Mouse (Mus musculus) T-helper 1 cell (primary cell): ENCODE results near the gene Haao.

ENCODE experiments used
- in situ Hi-C: fragments of 300-600 bp; cut with MboI, MseI; formaldehyde crosslinking; loops from one replicate; pipeline ENCODE4 v1.15.1; 2025; ENCODE audit warnings: high pct_unique_total_duplicates

Gene Haao

DNA sequence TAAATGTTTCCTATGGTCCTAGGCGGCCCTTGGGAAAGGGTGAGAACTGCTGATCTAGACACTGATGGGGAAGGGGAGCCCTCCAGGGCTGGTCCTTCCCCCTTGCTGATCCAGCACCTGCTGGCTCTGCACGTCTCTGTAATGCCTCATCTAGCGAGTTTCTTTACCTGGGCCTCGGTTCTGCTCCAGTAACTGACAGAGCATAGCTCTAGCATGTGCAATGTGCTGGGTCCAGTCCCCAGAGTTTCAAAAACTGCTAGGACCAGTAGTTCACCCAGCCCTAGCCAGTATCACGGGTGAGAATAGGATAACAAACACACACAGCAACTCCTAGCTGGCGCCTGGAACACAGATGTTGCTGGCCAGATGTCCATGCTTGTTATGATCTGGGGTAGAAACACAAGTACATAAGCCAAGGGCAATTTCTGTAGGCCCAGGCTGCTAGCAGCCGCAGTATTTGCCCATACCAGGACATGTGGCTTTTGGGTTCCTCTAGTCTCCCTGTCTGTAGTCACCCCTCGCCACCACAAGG, 10.0 kb downstream of the Haao start:
- in situ Hi-C loops = no loop called here

DNA sequence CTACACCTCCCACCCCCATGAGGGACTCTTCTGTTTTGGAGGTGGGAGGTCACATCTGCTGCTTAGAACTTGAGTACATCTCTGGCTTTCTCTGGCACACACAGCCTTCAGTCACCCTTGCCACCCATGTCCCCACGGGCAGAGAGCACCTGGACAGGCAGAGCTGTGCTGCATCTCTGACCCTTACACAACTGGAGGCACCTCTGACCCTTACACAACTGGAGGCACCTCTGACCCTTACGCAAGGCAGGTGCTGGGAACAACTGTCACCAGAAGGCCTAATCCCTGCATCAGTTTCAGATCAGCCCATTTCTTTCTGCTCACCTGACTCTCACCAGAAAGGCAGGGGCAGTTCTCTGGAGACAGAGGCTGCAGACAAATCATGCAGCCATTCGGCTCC, 11.7 kb downstream of the Haao start:
- in situ Hi-C loops = no loop called here

DNA sequence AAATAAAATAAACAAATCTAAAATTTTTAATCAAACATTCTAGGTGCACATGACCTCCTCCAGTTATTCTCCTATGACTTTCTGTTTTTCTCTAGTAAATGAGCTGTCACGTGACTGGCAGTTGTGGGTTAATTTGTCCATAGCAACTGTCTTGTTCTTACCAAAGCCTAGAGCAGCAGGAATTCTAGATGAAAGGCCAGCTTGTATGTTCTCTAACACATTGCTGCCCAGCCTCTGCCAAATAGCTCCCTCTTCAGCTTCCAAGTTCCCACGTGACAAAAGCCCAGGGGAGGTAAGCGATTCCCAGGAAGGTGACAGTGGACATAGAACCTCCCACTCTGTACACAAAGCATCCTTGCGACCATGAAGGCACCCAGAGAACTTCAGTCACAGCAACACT, 13.6 kb downstream of the Haao start:
- in situ Hi-C loops = no loop called here

DNA sequence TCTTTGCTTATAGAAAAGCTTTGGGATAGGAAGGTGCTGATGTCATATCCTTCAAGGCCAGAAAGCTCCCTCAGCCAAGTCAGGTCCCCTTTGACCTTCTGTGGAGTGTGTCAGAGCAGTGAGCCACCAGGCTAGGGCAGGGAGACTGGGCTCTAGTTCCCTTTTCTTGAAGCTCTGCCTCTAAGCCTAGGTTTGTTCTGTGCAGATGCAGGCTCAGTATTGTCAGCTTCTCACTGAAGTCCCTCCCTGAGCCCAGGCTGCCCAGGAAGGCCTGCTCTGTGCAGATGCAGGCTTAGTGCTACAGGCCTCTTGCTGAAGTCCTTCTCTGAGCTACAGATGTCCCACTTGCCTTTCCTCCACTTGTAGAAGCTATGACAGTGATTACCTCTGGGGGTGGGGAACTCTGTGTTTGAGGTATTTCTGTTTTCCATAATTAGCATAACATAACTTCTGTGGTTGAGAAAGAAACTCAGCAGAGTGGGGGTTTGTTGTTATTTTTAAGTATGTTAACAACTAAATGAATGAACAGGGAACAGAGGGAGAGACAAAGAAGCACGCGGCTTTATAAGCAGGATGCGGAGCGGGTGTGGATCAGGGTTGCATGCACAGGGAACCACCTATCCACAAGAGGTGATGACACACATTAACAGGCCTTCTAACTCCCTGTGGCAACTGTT, 17.0 kb downstream of the Haao start:
- in situ Hi-C loops = no loop called here

DNA sequence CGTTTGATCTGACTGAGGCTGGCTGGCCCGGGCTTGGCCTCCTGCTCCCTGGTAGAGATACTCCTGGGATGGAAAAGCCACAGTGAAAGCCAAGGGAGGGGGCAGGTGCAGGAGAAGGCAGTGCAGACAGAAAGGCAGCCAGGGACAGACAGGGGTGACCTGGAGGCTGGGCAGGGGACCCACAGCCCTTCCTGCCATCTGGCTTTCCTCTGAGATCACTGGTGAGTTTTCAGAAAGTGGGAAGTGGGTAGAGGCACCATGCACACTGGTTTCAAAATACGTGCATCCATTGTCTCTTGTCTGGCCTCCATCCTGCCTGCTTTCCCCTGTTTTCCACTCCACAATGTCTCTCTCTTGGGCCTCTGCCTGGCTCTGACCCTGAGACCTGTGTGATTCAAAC, 18.4 kb downstream of the Haao start:
- in situ Hi-C loops = no loop called here

DNA sequence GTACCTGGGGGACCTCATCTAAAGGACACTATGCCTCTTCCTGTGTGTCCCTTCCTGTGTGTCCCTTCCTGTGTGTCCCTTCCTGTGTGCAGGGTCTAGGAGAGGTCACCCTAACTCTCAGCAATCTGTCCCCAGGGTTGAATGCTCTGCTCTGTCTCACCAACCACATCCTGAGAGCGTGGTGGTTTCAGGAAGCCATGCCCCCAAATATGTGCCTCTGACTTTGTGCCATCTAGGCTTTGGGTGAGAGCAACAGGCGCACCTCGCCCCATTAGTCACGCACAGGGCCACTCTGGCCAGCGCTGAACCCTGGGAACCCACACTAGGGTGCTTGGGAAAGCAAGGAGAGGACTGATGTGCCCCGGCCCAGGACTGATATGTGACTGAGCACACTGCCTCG, 23.9 kb downstream of the Haao start:
- in situ Hi-C loops = no loop called here

DNA sequence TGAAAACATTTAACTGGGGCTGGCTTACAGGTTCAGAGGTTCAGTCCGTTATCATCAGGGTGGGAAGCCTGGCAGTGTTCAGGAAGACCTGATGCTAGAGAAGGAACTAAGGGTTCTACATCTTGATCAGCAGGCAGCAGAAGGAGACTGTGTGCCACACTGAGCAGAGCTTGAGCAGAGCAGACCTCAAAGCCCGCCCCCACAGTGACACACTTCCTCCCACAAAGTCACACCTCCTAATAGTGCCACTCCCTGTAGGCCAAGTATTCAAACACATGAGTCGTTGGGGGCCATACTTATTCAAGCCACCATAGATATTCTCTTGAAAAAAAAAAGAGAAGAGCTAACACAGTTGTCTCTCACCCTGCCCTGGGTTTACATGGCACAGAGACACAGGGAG, 25.9 kb downstream of the Haao start:
- in situ Hi-C loops = no loop called here

DNA sequence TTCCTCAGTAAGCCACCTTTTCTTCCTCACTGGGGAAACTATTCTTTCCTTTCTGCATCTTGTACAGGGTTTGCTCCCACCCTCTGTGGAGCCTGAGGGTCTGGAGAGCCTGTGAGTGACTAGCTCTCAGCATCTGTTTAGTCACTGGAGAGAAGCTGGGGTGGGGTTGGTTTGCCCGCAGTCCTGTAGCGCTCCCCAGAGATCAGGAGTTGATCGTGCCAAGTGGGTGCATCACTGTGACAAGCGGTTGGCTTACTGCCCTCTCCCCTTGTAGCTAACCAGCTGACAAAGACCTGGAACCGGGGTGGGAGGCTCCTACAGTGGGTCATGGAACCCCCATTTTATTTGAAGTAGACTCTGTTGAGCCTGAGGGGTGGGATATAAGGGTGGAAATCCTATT, 27.1 kb downstream of the Haao start:
- in situ Hi-C loops = no loop called here

DNA sequence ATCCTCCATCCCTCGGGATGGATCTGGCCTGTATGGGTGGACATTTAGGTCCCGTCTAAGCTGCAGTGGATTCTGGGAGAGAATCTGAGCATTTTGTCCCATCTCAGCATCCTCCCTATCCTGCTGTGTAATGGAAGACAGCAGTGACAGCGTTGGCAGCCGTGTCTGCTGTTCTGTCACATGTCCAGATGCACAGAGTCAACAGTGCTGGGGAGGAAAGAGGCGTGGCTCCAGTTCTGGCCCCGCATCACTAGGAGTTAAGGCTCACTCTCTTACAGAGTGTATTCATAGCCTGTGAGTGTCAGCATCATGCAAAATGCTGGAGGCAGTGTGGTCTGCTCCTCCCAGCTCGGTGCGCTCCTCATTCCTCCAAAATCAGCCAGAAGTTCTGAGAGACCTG, 28.3 kb downstream of the Haao start:
- in situ Hi-C loops = no loop called here

DNA sequence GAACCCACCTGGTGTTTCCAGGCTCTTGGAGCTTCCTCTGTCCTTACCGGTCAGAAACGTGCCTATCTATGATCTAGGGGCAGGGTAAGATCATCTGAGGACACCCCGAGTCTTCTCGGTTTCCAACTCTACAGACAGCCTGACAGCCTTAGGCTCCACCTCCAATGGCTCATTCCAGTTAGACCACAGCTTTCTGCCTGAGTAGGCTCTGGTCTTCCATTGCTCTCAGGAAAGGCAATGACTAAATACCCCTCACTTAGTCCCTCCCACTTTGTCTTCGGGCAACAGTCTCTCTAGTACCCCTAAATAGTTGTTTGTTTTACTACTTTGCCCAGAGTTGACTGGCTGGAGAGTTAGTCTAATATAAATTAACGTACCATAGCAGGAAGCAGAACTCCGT, 30.8 kb downstream of the Haao start:
- in situ Hi-C loops = no loop called here

DNA sequence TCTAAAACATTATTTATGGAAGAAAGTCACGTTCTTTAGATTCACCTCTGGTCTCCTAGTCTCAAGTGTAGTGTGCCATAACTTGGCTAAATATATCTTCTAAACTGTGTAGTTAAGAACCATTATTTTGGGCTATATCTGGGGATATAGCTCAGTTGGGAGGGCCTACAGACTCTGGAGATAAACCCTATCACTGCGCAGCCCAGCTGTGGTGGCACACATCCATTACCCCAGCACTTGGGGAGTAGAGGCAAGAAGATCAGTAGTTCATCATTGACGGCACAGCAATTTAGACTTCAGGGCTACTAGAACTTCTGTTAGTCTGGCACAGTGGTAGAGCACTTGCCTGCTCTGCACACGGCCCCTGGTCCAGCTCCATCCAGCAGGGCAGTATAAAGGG, 34.7 kb downstream of the Haao start:
- in situ Hi-C loops = no loop called here

DNA sequence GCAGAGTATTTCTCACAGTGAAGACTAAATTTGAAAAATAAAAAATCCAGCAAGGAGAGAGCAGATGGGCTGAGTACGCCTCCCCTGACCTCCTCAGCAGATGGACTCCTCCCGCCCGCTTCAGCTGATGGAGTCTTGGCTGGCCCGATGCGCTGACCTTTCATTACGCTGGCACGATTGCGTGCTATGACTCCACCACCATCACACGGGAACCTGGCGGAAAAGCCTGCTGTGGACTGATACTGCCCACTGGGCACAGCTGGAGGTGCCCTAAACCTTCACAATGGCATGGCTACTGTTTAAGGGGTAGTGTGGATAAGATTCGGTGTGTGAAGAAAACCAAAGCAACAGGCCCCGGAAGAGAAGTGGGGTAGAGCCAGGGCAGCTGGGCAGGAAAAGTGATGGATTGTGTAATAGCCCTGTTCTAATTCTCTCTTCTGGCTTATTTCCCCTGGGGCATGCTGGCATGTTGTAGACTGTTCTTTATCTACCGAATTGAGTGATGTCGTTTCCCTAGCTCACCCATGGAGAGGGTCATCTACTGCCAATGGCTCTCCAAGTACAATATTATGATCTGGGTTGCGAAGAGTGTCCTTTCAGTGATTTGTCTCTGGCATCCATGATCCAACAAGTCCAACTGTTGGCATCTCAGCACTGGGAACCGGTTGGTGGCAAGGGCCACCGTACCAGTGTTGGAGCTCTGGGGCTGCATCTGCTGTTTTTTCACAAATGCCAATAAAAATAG, 35.4 kb downstream of the Haao start:
- in situ Hi-C loops = no loop called here

DNA sequence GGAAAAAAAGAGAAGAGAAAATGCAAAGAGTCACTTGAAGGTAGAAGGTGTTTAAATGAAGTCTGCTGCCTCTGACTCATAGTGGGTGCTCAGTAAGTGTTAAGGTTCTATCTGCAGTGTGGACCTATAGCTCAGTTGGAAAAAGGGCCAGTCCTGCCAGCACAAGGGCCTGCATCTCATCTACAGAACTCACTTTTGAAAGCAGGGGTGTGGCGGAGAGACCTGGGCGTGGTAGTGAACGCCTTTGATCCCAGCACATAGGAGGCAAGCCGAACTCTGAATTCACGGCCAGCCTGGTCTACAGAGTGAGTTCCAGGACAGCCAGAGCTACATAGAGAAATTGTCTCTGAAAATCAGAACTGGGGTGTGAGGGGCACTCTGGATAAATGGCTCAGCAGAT, 37.5 kb downstream of the Haao start:
- in situ Hi-C loops = no loop called here

DNA sequence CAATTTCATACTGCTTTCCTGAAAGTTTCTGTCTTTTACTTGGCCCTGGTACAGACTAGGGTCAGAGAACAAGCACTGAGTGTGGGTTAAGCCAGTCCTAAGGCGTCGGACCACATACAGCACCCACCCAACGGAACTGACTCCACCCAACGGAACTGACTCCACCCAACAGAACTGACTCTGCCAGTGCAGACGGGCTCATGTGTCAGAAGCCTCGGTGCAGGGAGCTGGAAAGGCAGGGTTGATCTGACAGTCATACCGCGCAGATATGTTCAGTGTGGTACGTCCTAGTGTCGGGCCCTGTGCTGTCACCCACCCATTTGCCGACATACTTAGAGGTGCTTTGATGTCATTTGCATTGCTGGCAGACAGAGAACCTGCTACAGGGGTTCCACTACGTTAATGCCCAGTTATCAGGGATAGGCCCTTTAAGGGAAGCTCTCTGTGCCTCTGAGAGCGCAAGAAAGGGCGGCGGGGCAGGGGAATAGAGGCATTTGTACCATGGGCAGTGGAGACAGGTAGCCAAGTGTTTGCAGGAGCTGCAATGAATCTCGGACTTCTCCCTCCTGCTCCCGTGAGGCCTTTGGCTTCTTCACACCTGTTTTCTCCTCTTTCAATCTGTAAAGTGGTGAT, 38.5 kb downstream of the Haao start:
- in situ Hi-C loops = no loop called here

DNA sequence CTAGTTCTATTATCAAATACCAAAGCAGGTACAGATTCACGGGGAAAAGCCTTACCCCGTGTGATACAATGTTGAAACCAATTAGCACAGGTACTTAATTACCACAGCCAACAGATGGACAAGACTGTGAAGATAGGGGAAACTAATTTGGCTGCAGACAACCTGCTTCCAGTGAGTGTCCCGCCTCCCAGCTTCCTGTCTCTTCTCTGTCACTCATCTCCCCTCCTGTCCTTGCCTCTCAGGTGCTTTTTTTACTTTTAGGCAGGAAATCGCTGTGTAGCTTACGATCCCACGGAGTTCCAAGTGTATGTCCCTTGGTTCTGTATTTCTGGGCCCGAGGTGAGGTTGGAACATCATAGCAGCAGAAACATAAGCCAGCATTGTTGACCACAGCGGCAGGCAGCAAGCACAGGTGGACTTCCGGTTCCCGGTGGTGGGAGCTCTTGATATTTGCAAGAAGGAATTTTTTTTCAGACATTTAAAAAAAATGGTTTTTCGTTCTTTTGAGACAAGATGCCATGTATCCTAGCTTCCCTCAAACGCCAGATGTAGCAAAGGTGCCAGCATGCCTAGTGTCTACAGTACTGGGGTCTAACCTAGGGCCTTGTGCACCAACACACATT, 39.2 kb downstream of the Haao start:
- in situ Hi-C loops = no loop called here

DNA sequence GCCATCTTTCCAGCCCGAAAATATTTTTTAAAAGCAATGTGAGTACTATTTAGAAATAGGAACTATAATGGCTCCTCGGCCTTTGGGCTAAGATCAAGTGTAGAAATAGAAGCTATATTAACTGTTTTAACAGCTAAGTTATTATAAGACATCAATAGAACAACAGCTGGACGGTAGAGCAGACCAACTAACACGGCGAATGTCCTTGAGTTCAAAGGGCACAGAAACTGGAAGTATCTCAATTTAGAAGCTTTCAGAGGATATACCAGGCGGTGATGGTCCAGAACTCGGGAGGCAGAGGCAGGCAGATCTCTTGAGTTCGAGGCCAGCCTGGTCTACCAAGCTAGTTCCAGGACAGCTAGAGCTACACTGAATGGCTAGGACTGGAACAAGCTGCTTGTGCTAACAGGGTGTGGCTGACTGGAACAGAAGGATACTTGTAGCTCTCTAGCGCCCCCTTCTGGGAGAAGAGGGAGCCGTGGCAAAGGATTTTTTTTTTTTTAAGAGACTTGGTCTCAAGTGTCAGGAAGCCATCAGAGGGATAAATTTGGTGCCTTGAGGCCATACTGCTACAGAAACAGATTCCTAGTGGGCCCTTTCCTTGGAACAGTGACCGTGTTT, 39.9 kb downstream of the Haao start:
- in situ Hi-C loops = no loop called here

DNA sequence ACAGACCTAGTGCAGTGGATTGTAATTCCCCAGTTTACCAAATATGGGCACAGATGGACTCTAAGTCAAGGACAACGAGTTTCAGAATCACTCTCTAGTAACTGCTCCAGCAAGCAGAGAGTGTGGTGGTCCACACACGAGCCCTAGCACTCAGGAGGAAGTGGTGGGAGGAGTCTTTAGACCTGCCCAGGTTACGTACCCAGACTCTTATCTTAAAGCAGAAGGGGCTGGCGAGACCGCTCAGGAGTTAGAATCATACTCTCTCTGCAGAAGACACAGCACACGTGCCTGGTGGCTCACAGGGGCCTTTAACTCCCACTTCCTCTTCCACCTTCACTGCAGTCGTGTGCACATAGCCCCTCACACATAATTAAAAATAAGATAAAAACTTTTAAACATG, 40.4 kb downstream of the Haao start:
- in situ Hi-C loops = no loop called here

DNA sequence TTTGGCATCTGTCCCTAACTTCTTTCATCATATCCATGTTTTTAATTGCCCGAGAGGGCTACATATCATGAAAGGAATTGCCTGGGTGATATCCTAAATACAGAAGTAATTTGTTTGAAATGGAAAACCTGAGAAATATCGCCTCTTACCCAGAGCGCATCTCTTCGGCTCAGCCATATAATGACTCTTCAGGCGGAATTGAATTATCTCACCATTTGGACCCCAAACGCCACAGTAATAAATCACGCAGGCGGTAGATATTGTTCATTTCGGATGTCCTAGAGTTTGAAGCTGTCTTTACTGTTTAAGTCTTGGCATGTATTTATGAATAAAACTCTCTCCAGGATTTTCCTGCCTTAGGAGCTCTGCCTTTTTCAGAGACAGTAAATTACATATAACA, 42.7 kb downstream of the Haao start:
- in situ Hi-C loops = no loop called here

DNA sequence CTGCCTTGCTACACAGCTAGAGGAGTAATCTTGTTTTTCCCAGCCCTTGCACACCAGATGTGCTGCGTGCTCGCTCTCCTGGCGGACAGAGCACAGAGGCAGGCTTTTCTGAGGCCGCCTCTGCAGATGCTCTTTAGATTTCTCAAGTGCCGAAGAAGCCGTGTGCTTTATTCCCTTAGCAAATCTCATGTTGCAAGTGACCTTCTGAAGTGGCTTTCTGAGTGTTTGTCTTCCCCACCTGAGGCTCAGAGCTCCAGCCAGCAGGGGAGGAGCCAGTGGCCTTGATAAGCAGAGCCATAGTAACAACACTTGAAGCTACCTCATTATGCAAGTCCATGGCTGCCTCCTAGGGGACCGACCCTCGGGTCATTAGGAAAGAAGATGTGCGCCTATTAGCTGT, 43.8 kb downstream of the Haao start:
- in situ Hi-C loops = no loop called here

DNA sequence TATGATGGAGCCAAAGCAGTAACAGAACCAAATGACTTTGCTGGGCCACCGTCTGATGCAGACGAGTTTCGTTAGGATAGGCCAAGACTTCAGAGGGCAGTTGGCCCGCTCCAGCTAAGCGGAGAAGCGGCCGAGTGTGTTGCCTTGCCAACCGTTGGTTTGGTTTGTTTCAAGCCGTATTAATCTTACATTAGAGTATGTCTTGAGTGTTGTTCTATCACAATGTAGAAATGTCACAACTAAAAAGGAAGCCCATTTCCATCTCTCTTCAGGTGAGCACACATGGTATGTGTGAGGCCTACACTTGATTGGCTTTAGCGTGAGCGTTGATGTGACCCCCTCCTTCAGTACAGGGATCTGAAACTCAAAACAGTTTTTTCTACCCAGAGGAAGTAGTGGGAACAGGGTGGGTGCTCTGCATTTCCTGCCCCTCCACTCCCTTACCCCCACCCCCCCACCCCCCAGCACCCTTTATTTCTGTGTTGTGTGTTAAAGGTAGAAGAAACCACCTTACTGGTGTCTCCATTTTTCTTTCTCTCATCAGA, 48.2 kb downstream of the Haao start:
- in situ Hi-C loops = no loop called here

DNA sequence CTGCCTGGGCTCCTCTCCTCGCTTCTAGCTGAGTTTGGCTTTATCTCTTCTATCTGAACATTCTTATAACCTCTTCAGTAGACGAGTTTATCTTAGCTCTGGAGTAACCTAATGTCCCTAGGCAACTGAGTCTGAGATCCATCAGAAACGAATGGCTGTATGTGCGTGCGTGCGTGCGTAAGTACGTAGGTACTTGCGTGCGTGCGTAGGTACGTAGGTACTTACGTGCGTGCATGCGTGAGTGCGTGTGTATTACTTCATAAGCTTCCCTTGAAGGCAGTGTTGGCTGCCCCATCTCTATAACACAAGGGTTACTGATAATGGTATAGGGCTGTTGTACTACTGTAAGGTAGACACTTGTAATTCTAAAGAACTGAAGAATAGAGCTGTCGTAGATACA, 52.6 kb downstream of the Haao start:
- in situ Hi-C loops = no loop called here

DNA sequence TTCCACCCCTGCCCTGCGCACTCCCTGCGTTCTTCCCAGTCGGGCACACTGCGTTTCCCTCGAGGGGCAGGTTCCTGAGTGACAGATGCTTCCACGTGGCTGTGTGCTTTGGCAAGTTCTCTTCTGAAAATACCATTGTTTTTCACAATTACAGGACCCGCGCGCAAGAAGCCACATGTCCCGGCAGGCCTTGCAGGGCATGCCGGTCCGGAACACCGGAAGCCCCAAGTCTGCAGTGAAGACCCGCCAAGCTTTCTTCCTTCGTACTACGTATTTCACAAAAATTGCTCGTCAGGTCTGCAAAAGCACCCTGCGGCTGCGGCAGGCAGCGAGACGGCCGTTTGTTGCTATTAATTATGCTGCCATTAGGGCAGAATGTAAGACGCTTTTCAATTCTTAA, 55.4 kb downstream of the Haao start:
- in situ Hi-C loops = no loop called here
